Mouse (Mus musculus) lung, embryonic 14.5 days (tissue): ENCODE measurements around the gene Pradc1. TPM values are rescaled to one million over a fixed set of nuclear protein-coding genes. Genes with fewer than 3 reads are reported as not detected.

Experiments
- ATAC-seq: fragments of 200-750 bp; cut with Nextera tagmentation; 2 replicates; pipeline ENCODE4 v1.8.0; 2017; ENCODE audit warnings: mild to moderate bottlenecking, moderate TSS enrichment, moderate library complexity; ENCODE audit not compliant: insufficient read depth
- DNase-seq: peaks from one replicate; pipeline ENCODE4 v3.0.0-alpha.2; 2015
- H3K27ac ChIP-seq: fragments of 300-500 bp; sonication (generic); 2 replicates; pipeline ENCODE4 v1.5.1; 2014; ENCODE audit warnings: low read depth, mild to moderate bottlenecking, moderate library complexity
- H3K27me3 ChIP-seq: fragments of 300-500 bp; sonication (generic); 2 replicates; pipeline ENCODE4 v1.6.1; 2014; ENCODE audit warnings: low read length, control low read depth; ENCODE audit not compliant: insufficient read depth
- H3K36me3 ChIP-seq: fragments of 300-500 bp; sonication (generic); 2 replicates; pipeline ENCODE4 v1.6.1; 2014; ENCODE audit warnings: control low read depth; ENCODE audit not compliant: insufficient read depth
- H3K4me1 ChIP-seq: fragments of 300-500 bp; sonication (generic); 2 replicates; pipeline ENCODE4 v1.6.1; 2014; ENCODE audit warnings: antibody characterized with exemption, control low read depth; ENCODE audit not compliant: insufficient read depth
- H3K4me2 ChIP-seq: fragments of 300-500 bp; sonication (generic); 2 replicates; pipeline ENCODE4 v1.6.1; 2014; ENCODE audit warnings: mild to moderate bottlenecking
- H3K4me3 ChIP-seq: fragments of 300-500 bp; sonication (generic); 2 replicates; pipeline ENCODE4 v1.5.1; 2014; ENCODE audit warnings: low read depth, low read length
- H3K9ac ChIP-seq: fragments of 300-500 bp; sonication (generic); 2 replicates; pipeline ENCODE4 v1.6.1; 2014
- H3K9me3 ChIP-seq: fragments of 300-500 bp; sonication (generic); 2 replicates; pipeline ENCODE4 v1.6.1; 2016; ENCODE audit warnings: low read depth, low read length, control low read depth
- CTCF ChIP-seq: IDR thresholded peaks from 2 replicates; pipeline ENCODE4 v1.5.1; 2016; ENCODE audit warnings: antibody characterized with exemption, low read depth
- WGBS: fragments of 180-500 bp; shearing (Covaris S2); extraction: QIAGEN DNeasy Blood & Tissue Kit; methylation state at CpG from one replicate; pipeline ENCODE4 v1.1.7; 2014; 5-methylcytosine and 5-hydroxymethylcytosine counted together
- polyA plus RNA-seq: library from polyadenylated mRNA; unstranded; fragments of >200 nt; fragmentation: Nextera tagmentation; extraction: Ambion mirVana; gene quantifications from 2 replicates; pipeline ENCODE4 v1.2.1, GENCODE M21; 2014

The Pradc1 gene
- polyA plus RNA-seq, 1 experiment from 2014 or later = 27.3 TPM

GRCm38 (mm10) chr6:85443488-85444233, 8.1 kb downstream of the Pradc1 start:
- Histone ChIP-seq H3K27ac (no peak overlapping the region), H3K9me3 (no peaks in the 10 kb centered on the region), H3K4me3 (no peak overlapping the region), H3K9ac (no peak overlapping the region), H3K4me1 (no peaks in the 10 kb centered on the region), H3K27me3 (no peaks in the 10 kb centered on the region), H3K4me2 (no peak overlapping the region), H3K36me3 (peaks cover 76% of the 10 kb centered on the region)
- DNase-seq (no peak), ATAC-seq (no peak)
- TF ChIP-seq CTCF = no peak
- 77% methylated on average over 3 of the region's 3 CpGs for WGBS

DNA sequence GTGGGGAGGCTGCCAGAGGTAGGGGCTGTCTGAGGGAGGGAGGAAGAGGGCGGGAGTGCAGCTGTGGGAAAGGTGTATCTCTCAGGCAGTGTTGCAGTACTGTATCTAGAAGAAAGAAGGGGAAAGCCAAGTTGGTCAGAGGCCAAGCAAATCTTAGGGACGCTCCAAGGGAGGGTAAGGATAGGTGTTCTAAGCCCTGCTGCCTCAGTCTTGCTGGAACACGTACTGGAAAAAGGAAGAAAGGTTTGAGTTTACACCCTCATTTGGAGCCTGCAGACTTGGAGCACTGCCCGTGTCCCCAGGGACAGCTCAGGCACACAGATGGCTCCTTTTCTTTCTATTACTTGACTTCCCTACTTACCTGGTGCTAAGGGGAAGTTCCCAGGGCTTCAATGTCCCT, 10.6 kb downstream of the Pradc1 start:
- WGBS = 86% methylated on average over 4 of the region's 4 CpGs
- Histone ChIP-seq H3K4me1 (no peaks in the 10 kb centered on the region), H3K9me3 (no peaks in the 10 kb centered on the region), H3K9ac (no peak overlapping the region), H3K4me2 (no peak overlapping the region), H3K4me3 (no peak overlapping the region), H3K27ac (no peak overlapping the region), H3K27me3 (no peaks in the 10 kb centered on the region), H3K36me3 (peaks cover 66% of the 10 kb centered on the region)
- no peak for TF ChIP-seq CTCF
- ATAC-seq (no peak), DNase-seq (no peak)

DNA sequence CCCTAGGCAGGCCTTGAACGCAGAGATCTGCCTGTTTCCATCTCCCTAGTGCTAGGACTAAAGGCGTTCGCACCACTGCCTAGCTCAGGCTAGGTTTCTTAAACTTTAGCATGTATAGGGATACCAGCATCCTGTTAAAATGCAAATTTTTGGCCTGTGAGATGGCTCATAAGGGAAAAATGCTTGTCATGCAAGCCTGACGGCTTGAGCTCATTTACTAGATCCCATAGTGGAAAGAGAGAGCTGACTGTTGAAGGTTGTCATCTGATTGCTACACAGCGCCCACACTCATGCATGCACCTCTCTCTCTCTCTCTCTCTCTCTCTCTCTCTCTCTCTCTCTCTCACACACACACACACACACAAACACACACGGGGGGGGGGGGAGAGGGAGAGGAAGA, 15.1 kb downstream of the Pradc1 start:
- no peak for TF ChIP-seq CTCF
- Histone ChIP-seq H3K9ac (no peak overlapping the region), H3K9me3 (no peaks in the 10 kb centered on the region), H3K4me2 (no peak overlapping the region), H3K27me3 (no peaks in the 10 kb centered on the region), H3K27ac (no peak overlapping the region), H3K4me3 (no peak overlapping the region), H3K4me1 (no peaks in the 10 kb centered on the region), H3K36me3 (peaks cover 26% of the 10 kb centered on the region)
- DNase-seq (no peak), ATAC-seq (no peak)
- 81% methylated on average over 5 of the region's 6 CpGs for WGBS

GRCm38 (mm10) chr6:85436204-85436603, 15.6 kb downstream of the Pradc1 start:
- Histone ChIP-seq H3K36me3 (peaks cover 26% of the 10 kb centered on the region), H3K27me3 (no peaks in the 10 kb centered on the region), H3K9ac (no peak overlapping the region), H3K9me3 (no peaks in the 10 kb centered on the region), H3K4me2 (no peak overlapping the region), H3K4me1 (no peaks in the 10 kb centered on the region), H3K27ac (no peak overlapping the region), H3K4me3 (no peak overlapping the region)
- ATAC-seq (no peak), DNase-seq (no peak)
- 90% methylated on average over 1 of the region's 1 CpGs for WGBS
- TF ChIP-seq CTCF = no peak

- Histone ChIP-seq H3K9ac (no peak overlapping the region), H3K36me3 (peaks cover 6% of the 10 kb centered on the region), H3K4me2 (no peak overlapping the region), H3K4me1 (no peaks in the 10 kb centered on the region), H3K4me3 (no peak overlapping the region), H3K9me3 (no peaks in the 10 kb centered on the region), H3K27me3 (no peaks in the 10 kb centered on the region), H3K27ac (no peak overlapping the region)
- DNase-seq = no peak
- no peak for TF ChIP-seq CTCF
- WGBS = 72% methylated on average over 5 of the region's 5 CpGs
- ATAC-seq = no peak
Observed at GRCm38 (mm10) chr6:85433865-85434264, 17.9 kb downstream of the Pradc1 start.

GRCm38 (mm10) chr6:85431842-85432431, 19.8 kb downstream of the Pradc1 start, which contains the start of gene Smyd5:
Gene Smyd5, plus strand, starts transcription at chr6:85431989.
- H3K9ac ChIP-seq = peak within 1 kb of the TSS; percentile 83
- under 1% methylated on average over 39 of the region's 39 CpGs for whole genome bisulfite sequencing
- H3K4me1 ChIP-seq = no peaks in the 10 kb centered on the region
- H3K27ac ChIP-seq = no peak within 1 kb of the TSS
- H3K4me3 ChIP-seq = peak within 1 kb of the TSS; percentile 93
- no peaks in the 10 kb centered on the region for H3K36me3 ChIP-seq
- ATAC-seq = peak; percentile 86
- H3K4me2 ChIP-seq = peak within 1 kb of the TSS; percentile 70
- DNase-seq = peak; percentile 91
- H3K9me3 ChIP-seq = no peaks in the 10 kb centered on the region
- no peaks in the 10 kb centered on the region for H3K27me3 ChIP-seq
- no peak for TF ChIP-seq CTCF

DNA sequence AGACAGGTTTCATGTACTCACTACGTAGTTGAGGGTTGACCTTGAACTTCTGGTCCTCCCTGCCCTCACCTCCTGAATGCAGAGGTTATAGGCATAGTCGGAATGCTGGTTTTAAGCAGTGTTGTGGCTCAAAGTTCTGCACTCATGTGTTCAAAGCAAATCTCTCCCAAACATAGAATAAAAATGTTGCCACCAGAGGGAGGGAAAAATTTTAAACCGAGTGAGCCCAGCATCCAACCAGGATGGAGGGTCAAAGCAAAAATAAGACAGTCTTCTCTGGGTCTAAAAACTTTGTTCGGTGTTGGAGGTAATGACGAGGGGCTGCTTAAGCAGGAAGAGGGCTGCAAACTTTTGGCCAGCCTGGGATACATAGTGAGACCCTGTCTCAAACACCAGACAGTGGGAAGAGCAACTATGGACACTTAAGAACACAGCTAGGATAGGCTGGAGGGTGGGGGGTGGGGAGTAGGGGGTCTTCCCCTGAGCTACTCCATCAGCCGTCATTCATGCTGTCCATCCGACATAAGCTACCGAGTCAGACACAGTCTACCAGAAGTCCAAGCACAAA, 20.4 kb downstream of the Pradc1 start:
- H3K4me2 ChIP-seq = peak overlapping the region; percentile 70
- DNase-seq (no peak), ATAC-seq (peak; percentile 3; the same call in 1 of the 2 replicates)
- no peaks in the 10 kb centered on the region for H3K27me3 ChIP-seq
- H3K36me3 ChIP-seq = no peaks in the 10 kb centered on the region
- WGBS = 44% methylated on average over 8 of the region's 8 CpGs
- H3K4me1 ChIP-seq = no peaks in the 10 kb centered on the region
- H3K27ac ChIP-seq = no peak overlapping the region
- peak overlapping the region; percentile 83 for H3K9ac ChIP-seq
- no peaks in the 10 kb centered on the region for H3K9me3 ChIP-seq
- H3K4me3 ChIP-seq = peak overlapping the region; percentile 93
- TF ChIP-seq CTCF = peak; percentile 4; the same call in 1 of the 2 replicates
